Mouse (Mus musculus): ENCODE data around the gene Grwd1. TPM values are rescaled to one million over a fixed set of nuclear protein-coding genes. Genes with fewer than 3 reads are reported as not detected.

The Grwd1 gene
- total RNA-seq, 2 experiments from 2014 or later: 39.4 to 67.7 TPM

DNA sequence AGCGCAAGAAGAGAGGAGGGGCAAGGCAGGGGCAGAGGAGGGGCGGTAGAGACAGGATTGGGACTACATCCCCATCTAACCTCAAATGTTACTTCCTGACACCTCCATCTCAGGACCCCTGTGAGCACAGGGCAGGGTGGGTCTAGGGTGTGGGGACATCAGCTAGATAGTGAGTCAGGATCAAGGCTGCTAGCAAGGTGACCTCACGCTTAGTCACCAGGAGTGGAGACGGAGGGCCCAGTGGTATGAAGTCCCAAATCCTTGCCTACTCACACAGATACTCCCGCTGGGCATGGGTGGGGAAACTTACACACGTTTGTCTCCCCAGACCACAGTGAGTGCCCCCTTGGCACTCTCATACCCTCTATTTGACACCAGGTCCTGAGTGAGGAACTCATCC is 28.2 kb downstream of the Grwd1 start:
- no peak for ATAC-seq (replicated peaks; ENCODE audit: low FRiP score, low TSS enrichment, poor library complexity, severe bottlenecking)

- ATAC-seq (replicated peaks; ENCODE audit: low FRiP score, low TSS enrichment, poor library complexity, severe bottlenecking): peak; percentile 71
Measured at GRCm38 (mm10) chr7:45801348-45801747, 29.4 kb downstream of the Grwd1 start.

DNA sequence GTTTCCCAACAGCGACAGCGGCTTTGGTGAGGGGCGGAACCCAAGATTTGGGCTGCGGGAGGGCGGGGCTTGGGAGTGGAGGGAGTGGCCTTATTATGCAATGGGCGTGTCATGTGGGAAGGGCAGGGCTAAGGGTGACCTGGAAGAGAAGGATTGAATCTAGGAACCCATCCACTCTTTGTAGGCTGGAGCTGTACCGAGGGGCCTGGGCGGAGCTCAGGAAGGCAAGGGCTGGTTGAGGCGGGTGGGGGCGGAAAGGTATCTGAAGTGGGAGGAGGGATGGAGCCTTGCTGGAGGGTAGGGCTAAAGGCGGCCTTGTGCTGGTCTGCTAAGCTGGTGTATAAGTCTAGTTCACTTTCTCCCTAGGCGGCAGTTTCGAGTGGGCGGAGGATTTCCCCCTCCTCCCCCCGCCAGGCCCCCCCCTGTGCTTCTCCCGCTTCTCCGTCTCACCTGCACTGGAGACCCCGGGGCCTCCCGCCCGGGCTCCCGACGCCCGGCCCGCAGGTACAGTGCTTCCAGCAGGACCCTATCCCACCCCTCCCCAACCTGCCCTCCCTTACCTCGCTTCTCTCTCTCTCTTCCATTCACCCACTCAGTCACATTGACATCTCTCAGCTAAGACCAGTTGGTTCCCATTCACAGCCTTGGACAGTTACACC is 30.1 kb downstream of the Grwd1 start:
- ATAC-seq (replicated peaks; ENCODE audit: low FRiP score, low TSS enrichment, poor library complexity, severe bottlenecking): peak; percentile 64

GRCm38 (mm10) chr7:45800001-45800400 is 30.7 kb downstream of the Grwd1 start:
- ATAC-seq (replicated peaks; ENCODE audit: low FRiP score, low TSS enrichment, poor library complexity, severe bottlenecking): no peak

DNA sequence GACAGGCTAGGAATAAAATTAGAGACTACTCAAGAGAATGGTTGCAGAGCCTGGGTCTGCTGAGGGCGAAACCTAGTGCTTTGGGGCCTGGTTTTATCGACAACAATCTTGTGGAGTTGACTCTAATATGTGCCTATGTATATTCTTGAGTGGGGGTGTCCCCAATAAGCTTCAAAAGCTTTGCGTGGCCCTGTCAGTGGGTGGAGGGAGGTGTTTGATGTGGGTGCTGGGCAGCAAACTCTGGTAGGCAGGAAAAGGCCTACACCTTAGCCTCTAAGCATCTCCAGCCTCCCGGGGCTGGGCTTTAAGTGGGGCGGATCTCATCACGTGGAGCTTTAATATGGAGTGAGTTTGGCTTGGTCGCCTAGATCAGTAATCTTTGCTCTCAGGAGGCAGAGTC is 31.8 kb downstream of the Grwd1 start:
- ATAC-seq (replicated peaks; ENCODE audit: low FRiP score, low TSS enrichment, poor library complexity, severe bottlenecking): no peak

- no peak for ATAC-seq (replicated peaks; ENCODE audit: low FRiP score, low TSS enrichment, poor library complexity, severe bottlenecking)
Measured at GRCm38 (mm10) chr7:45798511-45798836, 32.3 kb downstream of the Grwd1 start.

GRCm38 (mm10) chr7:45797661-45798510 is 32.9 kb downstream of the Grwd1 start:
- no peak for ATAC-seq (replicated peaks; ENCODE audit: low FRiP score, low TSS enrichment, poor library complexity, severe bottlenecking)

DNA sequence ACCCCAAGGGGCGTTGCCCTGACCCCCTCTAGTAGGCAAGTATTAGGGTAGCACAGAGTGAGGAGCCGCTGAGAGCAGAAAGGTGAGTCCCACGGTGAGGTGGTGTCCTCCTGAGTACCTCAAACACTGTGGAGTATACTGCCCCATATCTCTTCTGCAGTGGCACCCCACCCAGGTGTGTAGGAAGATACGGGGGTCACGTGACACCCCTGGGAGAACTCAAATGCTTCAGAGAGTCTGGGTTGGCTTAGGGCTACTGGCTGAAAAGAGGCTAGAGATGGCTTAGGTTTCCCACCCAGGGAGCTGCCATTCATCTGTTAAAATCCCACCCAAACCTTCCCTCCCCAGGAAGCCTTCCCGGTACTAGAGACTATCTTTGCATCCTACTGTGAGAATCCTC is 33.8 kb downstream of the Grwd1 start:
- ATAC-seq (replicated peaks; ENCODE audit: low FRiP score, low TSS enrichment, poor library complexity, severe bottlenecking): no peak

GRCm38 (mm10) chr7:45794971-45795370 is 35.8 kb downstream of the Grwd1 start:
- ATAC-seq (replicated peaks; ENCODE audit: low FRiP score, low TSS enrichment, poor library complexity, severe bottlenecking): no peak

GRCm38 (mm10) chr7:45793969-45794585 is 36.7 kb downstream of the Grwd1 start:
- no peak for ATAC-seq (replicated peaks; ENCODE audit: low FRiP score, low TSS enrichment, poor library complexity, severe bottlenecking)

- ATAC-seq (replicated peaks; ENCODE audit: low FRiP score, low TSS enrichment, poor library complexity, severe bottlenecking): no peak
Measured at GRCm38 (mm10) chr7:45793240-45793639, 37.5 kb downstream of the Grwd1 start.

- no peak for ATAC-seq (replicated peaks; ENCODE audit: low FRiP score, low TSS enrichment, poor library complexity, severe bottlenecking)
Measured at GRCm38 (mm10) chr7:45791756-45792490, 38.8 kb downstream of the Grwd1 start.

DNA sequence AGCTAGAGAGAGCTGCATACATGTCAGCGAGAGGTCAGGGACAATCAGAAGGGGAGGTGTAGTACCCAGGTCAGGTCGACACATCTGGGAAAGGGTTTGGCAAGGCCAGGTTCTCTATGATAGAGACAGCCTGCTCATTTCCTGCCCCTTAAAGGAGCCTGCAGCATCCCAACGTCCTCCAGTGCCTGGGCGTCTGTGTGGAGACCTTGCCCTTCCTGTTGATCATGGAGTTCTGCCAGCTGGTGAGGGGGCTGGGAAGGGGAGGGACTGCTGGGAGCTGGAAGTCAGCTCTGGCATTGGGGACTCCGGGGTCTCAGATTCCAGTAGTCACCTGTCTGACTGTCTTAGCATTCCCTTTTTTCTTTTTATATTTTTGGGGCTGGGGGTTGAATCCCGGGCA is 40.0 kb downstream of the Grwd1 start:
- ATAC-seq (replicated peaks; ENCODE audit: low FRiP score, low TSS enrichment, poor library complexity, severe bottlenecking): no peak

DNA sequence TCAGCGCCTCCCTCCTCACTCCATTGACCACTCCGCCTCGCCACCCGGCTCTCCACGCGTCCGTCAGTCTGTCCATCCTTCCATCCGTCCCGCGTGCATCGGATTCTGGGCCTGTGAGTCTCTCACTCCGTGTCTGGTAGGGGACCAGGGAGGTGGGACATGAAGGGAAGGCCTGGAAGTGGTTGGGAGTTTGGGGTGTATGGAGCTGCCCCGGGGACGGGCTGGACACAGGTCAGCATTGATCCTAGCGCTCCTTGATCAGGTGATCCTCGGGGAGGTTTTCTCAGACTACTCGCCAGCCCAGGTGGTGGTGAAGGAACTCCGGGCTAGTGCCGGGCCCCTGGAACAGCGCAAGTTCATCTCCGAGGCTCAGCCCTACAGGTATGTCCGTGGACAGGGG is 43.1 kb downstream of the Grwd1 start:
- no peak for ATAC-seq (replicated peaks; ENCODE audit: low FRiP score, low TSS enrichment, poor library complexity, severe bottlenecking)

DNA sequence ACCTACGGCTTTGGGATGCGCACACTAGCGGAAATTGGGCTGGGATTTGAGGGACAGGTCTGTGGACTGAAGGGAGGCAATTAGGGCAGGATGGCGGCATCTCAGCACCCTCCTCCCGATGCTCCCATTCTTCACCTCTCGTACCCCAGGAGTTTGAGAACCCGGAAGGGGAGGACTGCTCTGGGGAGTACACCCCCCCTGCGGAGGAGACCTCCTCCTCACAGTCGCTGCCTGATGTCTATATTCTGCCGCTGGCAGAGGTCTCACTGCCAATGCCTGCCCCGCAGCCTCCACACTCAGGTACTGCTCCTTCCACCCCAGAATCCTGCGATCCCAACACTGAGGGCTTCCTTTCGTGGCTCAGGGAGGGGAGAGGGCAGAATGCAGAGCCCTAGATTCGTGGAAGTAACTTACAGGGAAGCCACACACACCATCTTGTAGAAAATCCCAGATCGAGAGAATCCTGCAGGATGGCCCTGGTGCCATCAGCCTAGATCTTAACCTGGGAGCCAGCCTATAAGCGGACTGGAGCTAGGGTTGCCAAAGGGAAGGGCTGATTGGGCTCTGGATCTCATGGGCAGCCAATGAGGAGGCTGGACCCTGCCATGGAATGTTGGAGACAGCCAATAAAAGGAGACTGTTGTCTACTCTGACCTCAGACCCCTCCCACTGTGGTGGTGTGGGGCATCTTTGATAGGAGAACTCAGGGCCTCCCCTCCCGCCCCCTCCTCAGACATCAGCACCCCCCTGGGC is 43.9 kb downstream of the Grwd1 start:
- ATAC-seq (replicated peaks; ENCODE audit: low FRiP score, low TSS enrichment, poor library complexity, severe bottlenecking): 0 out of 2 replicates have a peak, but pooled peaks have one; percentile 19

GRCm38 (mm10) chr7:45786136-45786578 is 44.6 kb downstream of the Grwd1 start:
- ATAC-seq (replicated peaks; ENCODE audit: low FRiP score, low TSS enrichment, poor library complexity, severe bottlenecking): no peak

DNA sequence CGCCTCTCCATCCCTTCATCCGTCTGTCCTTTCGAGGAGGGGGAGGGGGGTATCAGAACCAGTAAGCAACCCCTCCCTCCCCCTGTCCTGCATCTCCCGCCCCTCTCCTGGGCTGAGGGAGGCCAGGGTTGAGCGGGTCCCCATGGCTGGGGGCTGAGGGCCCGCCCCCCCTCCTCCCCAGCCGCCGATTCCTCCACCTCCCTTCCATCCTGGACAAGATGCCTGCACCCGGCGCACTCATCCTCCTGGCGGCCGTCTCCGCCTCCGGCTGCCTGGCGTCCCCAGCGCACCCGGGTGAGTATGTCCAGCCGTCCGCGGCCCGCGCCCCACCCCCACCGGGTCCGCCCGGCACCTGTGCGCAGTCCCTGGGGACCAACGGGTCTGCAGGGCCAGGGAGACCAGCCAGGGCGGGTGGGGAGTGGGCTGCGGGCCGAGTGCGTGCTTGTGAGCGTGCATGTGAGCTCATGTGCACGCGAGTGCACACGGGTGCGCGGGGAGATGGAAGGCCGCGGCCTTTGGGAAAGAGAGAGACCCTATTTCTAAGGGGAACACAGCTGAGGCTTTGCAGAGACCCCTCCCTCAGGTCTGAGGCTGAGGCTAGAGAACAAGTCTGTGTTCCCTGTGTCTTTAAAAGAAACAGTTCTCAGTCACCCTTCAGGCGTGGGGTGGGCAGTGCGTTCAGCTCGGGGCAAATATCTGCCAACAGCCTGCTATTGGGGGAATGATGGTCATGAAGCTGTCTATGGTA is 45.2 kb downstream of the Grwd1 start:
- ATAC-seq (replicated peaks; ENCODE audit: low FRiP score, low TSS enrichment, poor library complexity, severe bottlenecking): no peak

GRCm38 (mm10) chr7:45784524-45785372 is 46.0 kb downstream of the Grwd1 start, which contains the start of gene Sult2b1:
Gene Sult2b1 (minus strand): TSS chr7:45784669.
- ATAC-seq (replicated peaks; ENCODE audit: low FRiP score, low TSS enrichment, poor library complexity, severe bottlenecking): no peak

Data from megakaryocyte-erythroid progenitor cell, adult 5-6 weeks (primary cell).